Comparison of ENCODE assay signal across 26 mouse cellular contexts in genomic region chr1:190472761-190473160, GRCm38 (mm10).
DNase-seq lines count a peak whose midpoint lies in the region; ATAC-seq lines count a peak whose summit lies in the region.
"Had no signal": no experiment of that assay in that cellular context is flagged by ENCODE, and none has a peak within 500 bp of the region (broad histone marks: within the 10 kb centered on the region; RNA-seq: fewer than 3 reads in every experiment).

No protein-coding gene starts in this region.

- H3K36me3 ChIP-seq in heart, embryonic 10.5 days: no peaks in the 10 kb centered on the region
- no peaks in the 10 kb centered on the region for H3K36me3 ChIP-seq in heart, embryonic 13.5 days
- no peaks in the 10 kb centered on the region for H3K36me3 ChIP-seq in heart, embryonic 16.5 days (ENCODE audit: control insufficient read depth, insufficient read depth)
- no peaks in the 10 kb centered on the region for H3K36me3 ChIP-seq in midbrain, embryonic 13.5 days
- H3K36me3 ChIP-seq: embryonic facial prominence, embryonic 12.5 days; embryonic facial prominence, embryonic 15.5 days; forebrain, embryonic 12.5 days; forebrain, embryonic 15.5 days; G1E; hindbrain, embryonic 12.5 days; hindbrain, embryonic 15.5 days had no signal

- 29% methylated on average over 8 of the region's 8 CpGs for WGBS in heart, embryonic 10.5 days
- 25% methylated on average over 8 of the region's 8 CpGs for WGBS in heart, embryonic 13.5 days
- WGBS in heart, embryonic 16.5 days: 26% methylated on average over 8 of the region's 8 CpGs
- WGBS in midbrain, embryonic 13.5 days: 90% methylated on average over 8 of the region's 8 CpGs

- H3K4me3 ChIP-seq in heart, embryonic 10.5 days: no peak overlapping the region
- no peak overlapping the region for H3K4me3 ChIP-seq in heart, embryonic 13.5 days
- no peak overlapping the region for H3K4me3 ChIP-seq in heart, embryonic 16.5 days (ENCODE audit: low read length)
- H3K4me3 ChIP-seq in midbrain, embryonic 13.5 days (replicated peaks): no peak overlapping the region
- H3K4me3 ChIP-seq: embryonic facial prominence, embryonic 12.5 days; embryonic facial prominence, embryonic 15.5 days; forebrain, embryonic 12.5 days; forebrain, embryonic 15.5 days; heart, adult 2 months; hindbrain, embryonic 12.5 days; hindbrain, embryonic 15.5 days had no signal

- peak overlapping the region; percentile 32; the same call in 1 of the 2 replicates for H3K27ac ChIP-seq in heart, embryonic 10.5 days
- no peak overlapping the region for H3K27ac ChIP-seq in heart, embryonic 13.5 days (replicated peaks)
- H3K27ac ChIP-seq in heart, embryonic 16.5 days (ENCODE audit: low read length): no peak overlapping the region
- H3K27ac ChIP-seq in midbrain, embryonic 13.5 days: no peak overlapping the region
- H3K27ac ChIP-seq: embryonic facial prominence, embryonic 12.5 days; embryonic facial prominence, embryonic 15.5 days; forebrain, embryonic 12.5 days; forebrain, embryonic 15.5 days; heart, adult 2 months; hindbrain, embryonic 12.5 days; hindbrain, embryonic 15.5 days had no signal

- 0 out of 2 replicates have a peak, but pooled peaks cover 3% of the 10 kb centered on the region for H3K27me3 ChIP-seq in heart, embryonic 10.5 days (ENCODE audit: insufficient read depth, poor library complexity, severe bottlenecking)
- H3K27me3 ChIP-seq in heart, embryonic 13.5 days (replicated peaks): no peaks in the 10 kb centered on the region
- no peaks in the 10 kb centered on the region for H3K27me3 ChIP-seq in heart, embryonic 16.5 days (ENCODE audit: control insufficient read depth, insufficient read depth, low read length)
- H3K27me3 ChIP-seq in midbrain, embryonic 13.5 days: 0 out of 2 replicates have a peak, but pooled peaks cover 3% of the 10 kb centered on the region
- H3K27me3 ChIP-seq: embryonic facial prominence, embryonic 12.5 days; embryonic facial prominence, embryonic 15.5 days; forebrain, embryonic 12.5 days; forebrain, embryonic 15.5 days; hindbrain, embryonic 12.5 days; hindbrain, embryonic 15.5 days had no signal

- peak overlapping the region; percentile 32 for H3K4me2 ChIP-seq in heart, embryonic 13.5 days
- 0 out of 2 replicates have a peak overlapping the region, but pooled peaks have one; percentile 18 for H3K4me2 ChIP-seq in heart, embryonic 16.5 days (ENCODE audit: low read depth, low read length)
- H3K4me2 ChIP-seq in midbrain, embryonic 13.5 days (replicated peaks): no peak overlapping the region
- H3K4me2 ChIP-seq: embryonic facial prominence, embryonic 12.5 days; embryonic facial prominence, embryonic 15.5 days; forebrain, embryonic 12.5 days; forebrain, embryonic 15.5 days; hindbrain, embryonic 12.5 days; hindbrain, embryonic 15.5 days had no signal

- no peak overlapping the region for H3K9ac ChIP-seq in heart, embryonic 13.5 days
- no peak overlapping the region for H3K9ac ChIP-seq in heart, embryonic 16.5 days (ENCODE audit: low read length)
- H3K9ac ChIP-seq in midbrain, embryonic 13.5 days (replicated peaks): no peak overlapping the region
- H3K9ac ChIP-seq: embryonic facial prominence, embryonic 12.5 days; embryonic facial prominence, embryonic 15.5 days; forebrain, embryonic 12.5 days; forebrain, embryonic 15.5 days; hindbrain, embryonic 12.5 days; hindbrain, embryonic 15.5 days had no signal

- no peak for DNase-seq in heart, embryonic 10.5 days (ENCODE audit: low spot score)
- DNase-seq in heart, postnatal 25 days (ENCODE audit: low spot score): no peak
- DNase-seq in heart, postnatal 14 days: peak; percentile 11 to 24
- DNase-seq in kidney, adult 9 months: no peak
- DNase-seq: adrenal gland, postnatal 10 days; adrenal gland, postnatal 36 days; B cell, adult 2 months; cerebellum, adult 18-20 months; cerebellum, adult 9-10 months; cerebellum, postnatal 14 days; gastrocnemius, postnatal 25 days; kidney, adult 2 months had no signal

- intact Hi-C loops in heart, postnatal 25 days (cut with DNase I): no loop called here
- intact Hi-C loops in heart, postnatal 14 days (cut with DNase I): no loop called here

- no peaks in the 10 kb centered on the region for H3K9me3 ChIP-seq in heart, embryonic 10.5 days
- no peaks in the 10 kb centered on the region for H3K9me3 ChIP-seq in heart, embryonic 13.5 days
- H3K9me3 ChIP-seq in heart, embryonic 16.5 days (replicated peaks; ENCODE audit: control insufficient read depth, low read length): no peaks in the 10 kb centered on the region
- H3K9me3 ChIP-seq in midbrain, embryonic 13.5 days: no peaks in the 10 kb centered on the region
- H3K9me3 ChIP-seq: embryonic facial prominence, embryonic 12.5 days; embryonic facial prominence, embryonic 15.5 days; forebrain, embryonic 12.5 days; forebrain, embryonic 15.5 days; hindbrain, embryonic 12.5 days; hindbrain, embryonic 15.5 days had no signal

- peaks cover 22% of the 10 kb centered on the region for H3K4me1 ChIP-seq in heart, embryonic 10.5 days
- H3K4me1 ChIP-seq in heart, embryonic 13.5 days: peaks cover 14% of the 10 kb centered on the region
- H3K4me1 ChIP-seq in heart, embryonic 16.5 days (ENCODE audit: control insufficient read depth, insufficient read depth, low read length): peaks cover 8% of the 10 kb centered on the region
- no peaks in the 10 kb centered on the region for H3K4me1 ChIP-seq in midbrain, embryonic 13.5 days (replicated peaks)
- H3K4me1 ChIP-seq: embryonic facial prominence, embryonic 12.5 days; embryonic facial prominence, embryonic 15.5 days; forebrain, embryonic 15.5 days; hindbrain, embryonic 12.5 days; hindbrain, embryonic 15.5 days had no signal

- ATAC-seq in heart, embryonic 13.5 days (ENCODE audit: extremely low read depth, insufficient number of reproducible peaks, low FRiP score, low TSS enrichment): no peak
- ATAC-seq in heart, embryonic 16.5 days (replicated peaks; ENCODE audit: extremely low read depth, insufficient read depth, low FRiP score): peak; percentile 79; the same call in 1 of the 2 replicates
- ATAC-seq in midbrain, embryonic 13.5 days: no peak
- no peak for ATAC-seq in erythroid progenitor cell, adult 5-6 weeks (replicated peaks; ENCODE audit: low FRiP score, poor library complexity, severe bottlenecking)
- ATAC-seq: forebrain, embryonic 15.5 days; intestine, postnatal 0 days; Patski had no signal

Comparison
In these comparisons a context has a peak if more than half of its experiments do, and no peak if none do; other contexts are left out.
1. DNase-seq: peak in heart, postnatal 14 days (2 of 2); none in heart, embryonic 10.5 days (single experiment), heart, postnatal 25 days (single experiment) and kidney, adult 9 months (single experiment).